Mouse (Mus musculus) cerebellum, adult 11-12 months (tissue): Measurements from ENCODE around the gene Gm9049.
"Not testable (repeated sequence)": the region's sequence is repeated elsewhere in the genome, so short reads cannot be mapped to it uniquely, and the experiment has no call there.

Source experiments
- DNase-seq: peaks from one replicate; pipeline ENCODE4 v3.0.0; 2022

The Gm9049 gene

GRCm38 (mm10) chr10:118354005-118354404 is at the start of gene Gm9049:
Gene Gm9049, minus strand, starts transcription at chr10:118354105.
- not testable (repeated sequence) for DNase-seq

- no peak for DNase-seq
Measured at GRCm38 (mm10) chr10:118399917-118400316, 46.0 kb upstream of the Gm9049 start.

GRCm38 (mm10) chr10:118370443-118370842 is 16.5 kb upstream of the Gm9049 start:
- peak; percentile 49 for DNase-seq

GRCm38 (mm10) chr10:118369518-118369917 is 15.6 kb upstream of the Gm9049 start:
- DNase-seq: no peak

- DNase-seq: not testable (repeated sequence)
Measured at GRCm38 (mm10) chr10:118348579-118348978, 5.3 kb downstream of the Gm9049 start, which contains the start of gene Gm9048. Gene Gm9048, minus strand, starts transcription at chr10:118348679.

- DNase-seq: not testable (repeated sequence)
Measured at GRCm38 (mm10) chr10:118343155-118343554, 10.8 kb downstream of the Gm9049 start, which contains the start of gene Gm9046. Gene Gm9046, minus strand, starts transcription at chr10:118343255.

- not testable (repeated sequence) for DNase-seq
Measured at GRCm38 (mm10) chr10:118337731-118338130, 16.2 kb downstream of the Gm9049 start, which contains the start of gene Gm9045. Gene Gm9045, minus strand, starts transcription at chr10:118337831.

GRCm38 (mm10) chr10:118332308-118332707 is 21.6 kb downstream of the Gm9049 start, which contains the start of gene Gm9044:
Gene Gm9044, minus strand, starts transcription at chr10:118332408.
- not testable (repeated sequence) for DNase-seq

GRCm38 (mm10) chr10:118326869-118327268 is 27.0 kb downstream of the Gm9049 start, which contains the start of gene Gm9040:
Gene Gm9040, minus strand, starts transcription at chr10:118326969.
- DNase-seq: not testable (repeated sequence)

- no peak for DNase-seq
Measured at GRCm38 (mm10) chr10:118319024-118319423, 34.9 kb downstream of the Gm9049 start.

- DNase-seq: not testable (repeated sequence)
Measured at GRCm38 (mm10) chr10:118302133-118302532, 51.8 kb downstream of the Gm9049 start.
